Mouse (Mus musculus) liver, embryonic 14.5 days (tissue): ENCODE measurements at regions not wholly inside any gene's neighbourhood (a gene's known extent, or its start where the extent isn't known, plus 50 kb on each side); places are given as distances from the start of the nearest gene placed in this dataset.

Experiments
- CTCF ChIP-seq: IDR thresholded peaks from 2 replicates; pipeline ENCODE4 v1.5.1; 2016; ENCODE audit warnings: antibody characterized with exemption, low read depth, control low read depth
- EP300 ChIP-seq: IDR thresholded peaks from 2 replicates; pipeline ENCODE4 v1.6.1; 2016; ENCODE audit warnings: antibody characterized with exemption, low read depth

- TF ChIP-seq CTCF (no peak), EP300 (no peak)
Measured at GRCm38 (mm10) chr3:45245456-45245855, 132.7 kb upstream of the Pcdh10 start.
